Mouse (Mus musculus) brain, adult 10 weeks (tissue): ENCODE results near the gene Clec2g. TPM values are rescaled to one million over a fixed set of nuclear protein-coding genes. Genes with fewer than 3 reads are reported as not detected.

Experiments used
- polyA plus RNA-seq: library from polyadenylated mRNA; stranded (reverse); fragments of 350-450 nt; fragmentation: Illumina TruSeq; extraction: RNeasy Lipid Tissue Mini Kit (QIAGEN cat#74804); gene quantifications from one replicate; pipeline ENCODE4 v1.2.3, GENCODE M21; 2015; ENCODE audit warnings: low read depth, low replicate concordance

The Clec2g gene
- not detected for polyA plus RNA-seq

GRCm38 (mm10) chr6:128934081-128934480 is at the start of gene Clec2g:
TSS of gene Clec2g (plus strand) at chr6:128934381.

GRCm38 (mm10) chr6:128887091-128887790 is 46.9 kb upstream of the Clec2g start, which contains the start of gene Clec2i:
TSS of gene Clec2i (plus strand) at chr6:128887588.

GRCm38 (mm10) chr6:128890948-128891355 is 43.2 kb upstream of the Clec2g start, which contains the start of gene BC035044:
TSS of gene BC035044 (minus strand) at chr6:128891126.

Other genes with a start within 250 kb of the Clec2g start
- not detected for gene Klrb1, start 211.3 kb upstream of the Clec2g start, polyA plus RNA-seq
- not detected for gene Klrb1c, start 145.2 kb upstream of the Clec2g start, polyA plus RNA-seq
- gene Gm44511, start 108.1 kb upstream of the Clec2g start, polyA plus RNA-seq, result not detected
- gene Klrb1b, start 108.0 kb upstream of the Clec2g start, polyA plus RNA-seq, result not detected
- gene Clec2i, start 46.8 kb upstream of the Clec2g start, polyA plus RNA-seq, result not detected
- gene BC035044, start 43.3 kb upstream of the Clec2g start, polyA plus RNA-seq, result 4.2 TPM
- gene Klrb1f, start 111.5 kb downstream of the Clec2g start, polyA plus RNA-seq, result 0.28 TPM
- gene Clec2e, start 166.5 kb downstream of the Clec2g start, polyA plus RNA-seq, result not detected
- 19.1 TPM for gene Clec2d, start 246.2 kb downstream of the Clec2g start, polyA plus RNA-seq